Mouse (Mus musculus) heart, postnatal 0 days (tissue): ENCODE results near the gene Pax5. TPM values are rescaled to one million over a fixed set of nuclear protein-coding genes. Genes with fewer than 3 reads are reported as not detected.

Source experiments
- ATAC-seq: fragments of 200-750 bp; cut with Nextera tagmentation; 2 replicates; pipeline ENCODE4 v1.8.0; 2017; ENCODE audit warnings: low read depth, moderate number of reproducible peaks, moderate library complexity; ENCODE audit not compliant: insufficient read depth
- DNase-seq: peaks from one replicate; pipeline ENCODE4 v3.0.0-alpha.2; 2016; ENCODE audit warnings: low spot score
- H3K27ac ChIP-seq: fragments of 300-500 bp; sonication (generic); 2 replicates; pipeline ENCODE4 v1.5.1; 2014; ENCODE audit warnings: low read depth, mild to moderate bottlenecking
- H3K27me3 ChIP-seq: fragments of 300-500 bp; sonication (generic); 2 replicates; pipeline ENCODE4 v1.6.1; 2014; ENCODE audit warnings: low read length, mixed read lengths; ENCODE audit not compliant: control insufficient read depth, insufficient read depth
- H3K36me3 ChIP-seq: fragments of 300-500 bp; sonication (generic); replicated peaks from 2 replicates; pipeline ENCODE4 v1.6.1; 2014; ENCODE audit warnings: low read length, mixed read lengths; ENCODE audit not compliant: control insufficient read depth, insufficient read depth
- H3K4me1 ChIP-seq: fragments of 300-500 bp; sonication (generic); 2 replicates; pipeline ENCODE4 v1.6.1; 2014; ENCODE audit warnings: antibody characterized with exemption; ENCODE audit not compliant: control insufficient read depth, insufficient read depth
- H3K4me2 ChIP-seq: fragments of 300-500 bp; sonication (generic); 2 replicates; pipeline ENCODE4 v1.6.1; 2014; ENCODE audit warnings: low read depth, mild to moderate bottlenecking, low read length, moderate library complexity
- H3K4me3 ChIP-seq: fragments of 300-500 bp; sonication (generic); 2 replicates; pipeline ENCODE4 v1.5.1; 2014; ENCODE audit warnings: low read depth, low read length
- H3K9ac ChIP-seq: fragments of 300-500 bp; sonication (generic); replicated peaks from 2 replicates; pipeline ENCODE4 v1.6.1; 2014; ENCODE audit warnings: low read depth, low read length, mixed read lengths
- H3K9me3 ChIP-seq: fragments of 300-500 bp; sonication (generic); replicated peaks from 2 replicates; pipeline ENCODE4 v1.6.1; 2016; ENCODE audit warnings: low read length; ENCODE audit not compliant: control insufficient read depth
- CTCF ChIP-seq: IDR thresholded peaks from 2 replicates; pipeline ENCODE4 v1.5.1; 2016; ENCODE audit warnings: antibody characterized with exemption, control low read depth, low read depth
- EP300 ChIP-seq: IDR thresholded peaks from 2 replicates; pipeline ENCODE4 v1.6.1; 2016; ENCODE audit warnings: antibody characterized with exemption, low read depth
- WGBS: fragments of 180-500 bp; shearing (Covaris S2); extraction: QIAGEN DNeasy Blood & Tissue Kit; methylation state at CpG from one replicate; pipeline ENCODE4 v1.1.7; 2014; 5-methylcytosine and 5-hydroxymethylcytosine counted together
- polyA plus RNA-seq: library from polyadenylated mRNA; unstranded; fragments of >200 nt; fragmentation: Nextera tagmentation; extraction: Ambion mirVana; gene quantifications from 2 replicates; pipeline ENCODE4 v1.2.1, GENCODE M21; 2015
- total RNA-seq: library from RNA; depleted of rRNA; stranded (reverse); fragments of >200 nt; gene quantifications from 2 replicates; pipeline ENCODE4 v1.2.3, GENCODE M21; 2014; ENCODE audit warnings: low replicate concordance

The Pax5 gene
- total and polyA plus RNA-seq, 2 experiments from 2014 or later: not detected

GRCm38 (mm10) chr4:44513981-44514380 lies 196.3 kb downstream of the Pax5 start:
- no peak for ATAC-seq
- no peaks in the 10 kb centered on the region for H3K36me3 ChIP-seq
- no peaks in the 10 kb centered on the region for H3K4me1 ChIP-seq
- DNase-seq: no peak
- TF ChIP-seq CTCF: no peak
- no peak for TF ChIP-seq EP300
- H3K27ac ChIP-seq: no peak overlapping the region
- H3K4me3 ChIP-seq: no peak overlapping the region
- 0 out of 2 replicates have a peak, but pooled peaks cover 2% of the 10 kb centered on the region for H3K27me3 ChIP-seq
- no peak overlapping the region for H3K4me2 ChIP-seq
- H3K9me3 ChIP-seq: no peaks in the 10 kb centered on the region
- 68% methylated on average over 4 of the region's 4 CpGs for WGBS
- no peak overlapping the region for H3K9ac ChIP-seq

GRCm38 (mm10) chr4:44511682-44512081 lies 198.6 kb downstream of the Pax5 start:
- 10% methylated on average over 7 of the region's 7 CpGs for WGBS
- Histone ChIP-seq H3K4me3 (no peak overlapping the region), H3K4me1 (no peaks in the 10 kb centered on the region), H3K27me3 (0 out of 2 replicates have a peak, but pooled peaks cover 3% of the 10 kb centered on the region), H3K4me2 (no peak overlapping the region), H3K9ac (no peak overlapping the region), H3K9me3 (no peaks in the 10 kb centered on the region), H3K27ac (no peak overlapping the region), H3K36me3 (no peaks in the 10 kb centered on the region)
- peak; percentile 51 for DNase-seq
- no peak for TF ChIP-seq CTCF
- TF ChIP-seq EP300: no peak
- ATAC-seq: no peak

- 31% methylated on average over 25 of the region's 25 CpGs for WGBS
- Histone ChIP-seq H3K4me1 (no peaks in the 10 kb centered on the region), H3K27ac (no peak overlapping the region), H3K36me3 (no peaks in the 10 kb centered on the region), H3K4me3 (no peak overlapping the region), H3K27me3 (0 out of 2 replicates have a peak, but pooled peaks cover 3% of the 10 kb centered on the region), H3K9me3 (no peaks in the 10 kb centered on the region), H3K9ac (no peak overlapping the region), H3K4me2 (no peak overlapping the region)
- TF ChIP-seq EP300: no peak
- no peak for TF ChIP-seq CTCF
- ATAC-seq (no peak), DNase-seq (no peak)
Observed at GRCm38 (mm10) chr4:44508386-44509226, 201.7 kb downstream of the Pax5 start.

GRCm38 (mm10) chr4:44507861-44508260 lies 202.4 kb downstream of the Pax5 start:
- ATAC-seq: no peak
- Histone ChIP-seq H3K9me3 (no peaks in the 10 kb centered on the region), H3K4me3 (no peak overlapping the region), H3K27ac (no peak overlapping the region), H3K4me2 (no peak overlapping the region), H3K4me1 (no peaks in the 10 kb centered on the region), H3K36me3 (no peaks in the 10 kb centered on the region), H3K27me3 (0 out of 2 replicates have a peak, but pooled peaks cover 3% of the 10 kb centered on the region), H3K9ac (no peak overlapping the region)
- TF ChIP-seq CTCF: no peak
- no peak for TF ChIP-seq EP300
- no peak for DNase-seq
- 57% methylated on average over 14 of the region's 14 CpGs for WGBS

GRCm38 (mm10) chr4:44504998-44505397 lies 205.3 kb downstream of the Pax5 start:
- Histone ChIP-seq H3K9me3 (no peaks in the 10 kb centered on the region), H3K4me3 (no peak overlapping the region), H3K27me3 (0 out of 2 replicates have a peak, but pooled peaks cover 3% of the 10 kb centered on the region), H3K27ac (no peak overlapping the region), H3K9ac (no peak overlapping the region), H3K4me2 (no peak overlapping the region), H3K4me1 (no peaks in the 10 kb centered on the region), H3K36me3 (no peaks in the 10 kb centered on the region)
- ATAC-seq: no peak
- WGBS: 67% methylated on average over 7 of the region's 7 CpGs
- no peak for DNase-seq
- TF ChIP-seq CTCF: no peak
- TF ChIP-seq EP300: no peak
